Mouse (Mus musculus) heart, embryonic 12.5 days (tissue): ENCODE measurements around the gene Bach2. TPM values are rescaled to one million over a fixed set of nuclear protein-coding genes. Genes with fewer than 3 reads are reported as not detected.

ENCODE experiments used
- ATAC-seq: fragments of 200-750 bp; cut with Nextera tagmentation; 2 replicates; pipeline ENCODE4 v1.8.0; 2017; ENCODE audit warnings: moderate TSS enrichment, moderate library complexity; ENCODE audit not compliant: insufficient number of reproducible peaks, low FRiP score
- H3K27ac ChIP-seq: fragments of 300-500 bp; sonication (generic); 2 replicates; pipeline ENCODE4 v1.5.1; 2016; ENCODE audit warnings: mild to moderate bottlenecking, moderate library complexity; ENCODE audit not compliant: poor library complexity, severe bottlenecking
- H3K27me3 ChIP-seq: fragments of 300-500 bp; sonication (generic); replicated peaks from 2 replicates; pipeline ENCODE4 v1.6.1; 2016; ENCODE audit warnings: mild to moderate bottlenecking, moderate library complexity
- H3K36me3 ChIP-seq: fragments of 300-500 bp; sonication (generic); 2 replicates; pipeline ENCODE4 v1.6.1; 2016; ENCODE audit warnings: mild to moderate bottlenecking, moderate library complexity
- H3K4me1 ChIP-seq: fragments of 300-500 bp; sonication (generic); replicated peaks from 2 replicates; pipeline ENCODE4 v1.6.1; 2016; ENCODE audit warnings: mild to moderate bottlenecking
- H3K4me2 ChIP-seq: fragments of 300-500 bp; sonication (generic); 2 replicates; pipeline ENCODE4 v1.6.1; 2016; ENCODE audit warnings: mild to moderate bottlenecking, moderate library complexity
- H3K4me3 ChIP-seq: fragments of 300-500 bp; sonication (generic); 2 replicates; pipeline ENCODE4 v1.5.1; 2016; ENCODE audit warnings: mild to moderate bottlenecking
- H3K9ac ChIP-seq: fragments of 300-500 bp; sonication (generic); 2 replicates; pipeline ENCODE4 v1.6.1; 2016; ENCODE audit warnings: mild to moderate bottlenecking, moderate library complexity
- H3K9me3 ChIP-seq: fragments of 300-500 bp; sonication (generic); replicated peaks from 2 replicates; pipeline ENCODE4 v1.6.1; 2016; ENCODE audit warnings: mild to moderate bottlenecking, moderate library complexity
- WGBS: fragments of 180-500 bp; shearing (Covaris S2); methylation state at CpG from one replicate; pipeline ENCODE4 v1.1.7; 2016; 5-methylcytosine and 5-hydroxymethylcytosine counted together
- polyA plus RNA-seq: library from polyadenylated mRNA; unstranded; fragments of >200 nt; fragmentation: Nextera tagmentation; extraction: Ambion mirVana; gene quantifications from 2 replicates; pipeline ENCODE4 v1.2.1, GENCODE M21; 2016

Gene Bach2
- polyA plus RNA-seq, 1 experiment from 2014 or later = 7.0 TPM

- Histone ChIP-seq H3K4me1 (peaks cover 11% of the 10 kb centered on the region; the same call in 1 of the 2 replicates), H3K36me3 (no peaks in the 10 kb centered on the region), H3K4me3 (no peak overlapping the region), H3K9ac (no peak overlapping the region), H3K9me3 (no peaks in the 10 kb centered on the region), H3K27ac (no peak overlapping the region), H3K4me2 (no peak overlapping the region), H3K27me3 (no peaks in the 10 kb centered on the region)
- WGBS = 96% methylated on average over 2 of the region's 2 CpGs
- ATAC-seq = no peak
These were observed 13.4 kb upstream of the Bach2 start for GRCm38 (mm10) chr4:32225191-32225590.

- Histone ChIP-seq H3K9me3 (no peaks in the 10 kb centered on the region), H3K27me3 (no peaks in the 10 kb centered on the region), H3K4me1 (peaks cover 11% of the 10 kb centered on the region; the same call in 1 of the 2 replicates), H3K27ac (no peak overlapping the region), H3K9ac (no peak overlapping the region), H3K36me3 (no peaks in the 10 kb centered on the region), H3K4me3 (no peak overlapping the region), H3K4me2 (no peak overlapping the region)
- WGBS = 48% methylated on average over 8 of the region's 8 CpGs
- no peak for ATAC-seq
These were observed 10.5 kb upstream of the Bach2 start for GRCm38 (mm10) chr4:32227970-32228557.

- no peak overlapping the region for H3K9ac ChIP-seq
- no peaks in the 10 kb centered on the region for H3K27me3 ChIP-seq
- peaks cover 11% of the 10 kb centered on the region; the same call in 1 of the 2 replicates for H3K4me1 ChIP-seq
- WGBS = 79% methylated on average over 10 of the region's 10 CpGs
- H3K4me2 ChIP-seq = no peak overlapping the region
- H3K36me3 ChIP-seq = no peaks in the 10 kb centered on the region
- no peak overlapping the region for H3K4me3 ChIP-seq
- no peak for ATAC-seq
- no peaks in the 10 kb centered on the region for H3K9me3 ChIP-seq
- H3K27ac ChIP-seq = no peak overlapping the region
These were observed 9.3 kb upstream of the Bach2 start for GRCm38 (mm10) chr4:32229266-32229665.

GRCm38 (mm10) chr4:32231258-32232055, 7.1 kb upstream of the Bach2 start:
- no peaks in the 10 kb centered on the region for H3K9me3 ChIP-seq
- H3K4me2 ChIP-seq = no peak overlapping the region
- no peaks in the 10 kb centered on the region for H3K36me3 ChIP-seq
- no peaks in the 10 kb centered on the region for H3K27me3 ChIP-seq
- no peak for ATAC-seq
- no peak overlapping the region for H3K4me3 ChIP-seq
- 86% methylated on average over 11 of the region's 11 CpGs for WGBS
- no peak overlapping the region for H3K27ac ChIP-seq
- H3K4me1 ChIP-seq = peaks cover 11% of the 10 kb centered on the region; the same call in 1 of the 2 replicates
- no peak overlapping the region for H3K9ac ChIP-seq

GRCm38 (mm10) chr4:32235920-32236705, 2.5 kb upstream of the Bach2 start:
- Histone ChIP-seq H3K4me3 (no peak overlapping the region), H3K4me1 (peaks cover 12% of the 10 kb centered on the region), H3K27me3 (no peaks in the 10 kb centered on the region), H3K4me2 (no peak overlapping the region), H3K9me3 (no peaks in the 10 kb centered on the region), H3K27ac (no peak overlapping the region), H3K36me3 (no peaks in the 10 kb centered on the region), H3K9ac (no peak overlapping the region)
- WGBS = 72% methylated on average over 16 of the region's 16 CpGs
- ATAC-seq = no peak

- WGBS = under 1% methylated on average over 87 of the region's 100 CpGs
- peaks cover 35% of the 10 kb centered on the region for H3K4me1 ChIP-seq
- H3K4me2 ChIP-seq = peak overlapping the region; percentile 84
- H3K27ac ChIP-seq = peak overlapping the region; percentile 93
- H3K36me3 ChIP-seq = no peaks in the 10 kb centered on the region
- H3K4me3 ChIP-seq = peak overlapping the region; percentile 84
- no peaks in the 10 kb centered on the region for H3K27me3 ChIP-seq
- peak overlapping the region; percentile 88 for H3K9ac ChIP-seq
- ATAC-seq = peak; percentile 75
- H3K9me3 ChIP-seq = no peaks in the 10 kb centered on the region
These were observed 531 bp downstream of the Bach2 start for GRCm38 (mm10) chr4:32238921-32239748.

GRCm38 (mm10) chr4:32239749-32240131, 1.1 kb downstream of the Bach2 start:
- peak overlapping the region; percentile 93 for H3K27ac ChIP-seq
- 0% methylated on average over 26 of the region's 26 CpGs for WGBS
- peak overlapping the region; percentile 84 for H3K4me2 ChIP-seq
- peak overlapping the region; percentile 84 for H3K4me3 ChIP-seq
- H3K27me3 ChIP-seq = no peaks in the 10 kb centered on the region
- peak overlapping the region; percentile 88 for H3K9ac ChIP-seq
- no peaks in the 10 kb centered on the region for H3K9me3 ChIP-seq
- H3K36me3 ChIP-seq = no peaks in the 10 kb centered on the region
- ATAC-seq = peak; percentile 73
- H3K4me1 ChIP-seq = peaks cover 41% of the 10 kb centered on the region

GRCm38 (mm10) chr4:32240457-32241030, 1.9 kb downstream of the Bach2 start:
- 29% methylated on average over 9 of the region's 9 CpGs for WGBS
- peak overlapping the region; percentile 84 for H3K4me3 ChIP-seq
- H3K27me3 ChIP-seq = no peaks in the 10 kb centered on the region
- no peak overlapping the region for H3K9ac ChIP-seq
- H3K9me3 ChIP-seq = no peaks in the 10 kb centered on the region
- H3K4me1 ChIP-seq = peaks cover 48% of the 10 kb centered on the region
- H3K36me3 ChIP-seq = no peaks in the 10 kb centered on the region
- H3K27ac ChIP-seq = no peak overlapping the region
- H3K4me2 ChIP-seq = peak overlapping the region; percentile 84
- no peak for ATAC-seq

GRCm38 (mm10) chr4:32241351-32241980, 2.9 kb downstream of the Bach2 start:
- H3K27ac ChIP-seq = no peak overlapping the region
- H3K4me3 ChIP-seq = no peak overlapping the region
- ATAC-seq = no peak
- H3K9me3 ChIP-seq = no peaks in the 10 kb centered on the region
- H3K9ac ChIP-seq = no peak overlapping the region
- H3K36me3 ChIP-seq = no peaks in the 10 kb centered on the region
- H3K4me2 ChIP-seq = no peak overlapping the region
- WGBS = 58% methylated on average over 6 of the region's 6 CpGs
- H3K27me3 ChIP-seq = no peaks in the 10 kb centered on the region
- peaks cover 55% of the 10 kb centered on the region for H3K4me1 ChIP-seq

GRCm38 (mm10) chr4:32242122-32242615, 3.6 kb downstream of the Bach2 start:
- Histone ChIP-seq H3K9ac (no peak overlapping the region; the same call in 1 of the 2 replicates), H3K4me2 (no peak overlapping the region), H3K4me1 (peaks cover 61% of the 10 kb centered on the region), H3K27me3 (no peaks in the 10 kb centered on the region), H3K4me3 (no peak overlapping the region), H3K9me3 (no peaks in the 10 kb centered on the region), H3K36me3 (no peaks in the 10 kb centered on the region), H3K27ac (no peak overlapping the region)
- ATAC-seq = no peak
- 56% methylated on average over 6 of the region's 6 CpGs for WGBS
